Mouse (Mus musculus): Measurements from ENCODE around the gene Aloxe3. TPM values are rescaled to one million over a fixed set of nuclear protein-coding genes. Genes with fewer than 3 reads are reported as not detected.

Aloxe3 gene
- polyA plus RNA-seq (2014; fragmentation: Illumina TruSeq; extraction: RNeasy Lipid Tissue Mini Kit (QIAGEN cat#74804); ENCODE audit: insufficient read depth, low read depth, low replicate concordance): 0.39 TPM

DNA sequence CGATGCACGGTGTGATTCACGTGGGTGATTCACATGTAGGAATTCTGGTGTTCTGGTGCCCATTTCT is at the start of gene Aloxe3:
TSS of gene Aloxe3 (plus strand) at position 45 of the 67 bp plus-strand sequence.

DNA sequence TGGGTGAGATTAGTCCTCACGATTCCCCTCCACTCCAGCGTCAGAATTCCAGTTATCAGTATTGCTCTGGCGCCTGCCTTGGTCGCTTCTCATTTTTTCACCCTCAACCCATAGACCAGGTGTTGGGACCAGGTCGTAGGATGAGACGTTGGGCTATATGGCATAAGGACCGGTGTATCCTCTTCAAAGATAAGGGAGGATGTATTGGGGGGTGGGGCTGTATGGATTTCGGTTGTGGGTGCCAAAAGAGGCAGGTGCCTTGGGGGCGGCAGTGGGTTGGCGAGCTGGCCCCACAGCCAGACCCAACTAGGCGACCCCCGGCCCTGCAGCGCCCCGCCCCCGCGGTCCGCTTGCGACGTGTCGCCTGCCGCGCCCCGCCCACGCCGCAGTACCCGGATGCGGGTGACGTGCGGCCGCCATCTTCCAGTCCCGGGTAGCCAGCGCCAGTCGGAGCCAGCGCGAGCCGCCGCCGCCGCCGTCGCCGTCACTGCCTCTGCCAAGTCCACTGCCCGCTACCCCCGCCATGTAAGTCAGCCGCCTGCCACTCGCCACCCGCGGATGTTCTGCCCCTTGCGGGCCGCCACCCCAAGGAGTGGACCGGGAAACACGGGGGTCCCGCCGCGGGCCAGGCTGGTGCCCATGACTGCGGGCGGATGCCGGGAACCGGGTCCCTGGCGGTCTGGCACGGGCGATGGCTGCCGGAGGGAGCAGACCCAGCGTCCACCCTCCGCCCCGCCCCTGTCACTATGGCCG is 37.4 kb upstream of the Aloxe3 start, which contains the start of gene Vamp2:
TSS of gene Vamp2 (plus strand) at position 388 of the 753 bp plus-strand sequence.

DNA sequence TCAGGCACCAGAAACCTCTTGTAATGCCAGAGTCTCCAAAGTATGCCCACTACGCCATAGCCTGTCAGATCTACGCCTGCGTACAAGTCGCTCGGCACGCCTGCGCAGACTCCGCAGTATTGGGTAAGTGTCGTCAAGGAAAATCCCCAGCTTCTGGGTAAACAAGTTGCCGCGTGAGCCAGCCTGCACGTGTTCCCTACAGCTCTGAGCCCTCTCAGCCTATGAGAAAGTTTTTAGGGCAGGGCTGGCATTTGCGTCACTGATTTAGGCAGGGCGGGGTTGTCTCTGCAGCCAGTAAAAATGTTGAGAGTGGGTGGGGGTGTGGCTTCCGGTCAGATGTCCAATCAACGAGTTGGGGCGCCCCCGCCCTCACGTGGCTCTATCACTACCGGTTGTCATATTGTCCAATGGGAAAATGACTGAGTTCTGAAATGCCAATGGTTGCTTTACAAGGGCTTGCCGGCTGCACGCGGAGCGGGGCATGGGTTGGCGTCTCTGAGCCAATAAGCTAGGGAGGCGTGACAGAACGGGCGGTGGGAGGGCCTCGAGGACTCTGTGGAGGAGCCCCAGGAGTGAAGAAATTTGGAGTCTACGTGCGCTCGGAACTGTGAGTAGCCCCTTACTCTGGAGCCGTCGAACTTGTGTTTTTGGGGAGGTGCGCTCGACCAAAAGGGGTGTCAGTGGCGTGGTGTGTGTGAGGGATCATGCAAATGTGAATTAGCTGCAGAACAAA is 30.8 kb upstream of the Aloxe3 start, which contains the start of gene Per1:
TSS of gene Per1 (plus strand) at position 521 of the 733 bp plus-strand sequence.

DNA sequence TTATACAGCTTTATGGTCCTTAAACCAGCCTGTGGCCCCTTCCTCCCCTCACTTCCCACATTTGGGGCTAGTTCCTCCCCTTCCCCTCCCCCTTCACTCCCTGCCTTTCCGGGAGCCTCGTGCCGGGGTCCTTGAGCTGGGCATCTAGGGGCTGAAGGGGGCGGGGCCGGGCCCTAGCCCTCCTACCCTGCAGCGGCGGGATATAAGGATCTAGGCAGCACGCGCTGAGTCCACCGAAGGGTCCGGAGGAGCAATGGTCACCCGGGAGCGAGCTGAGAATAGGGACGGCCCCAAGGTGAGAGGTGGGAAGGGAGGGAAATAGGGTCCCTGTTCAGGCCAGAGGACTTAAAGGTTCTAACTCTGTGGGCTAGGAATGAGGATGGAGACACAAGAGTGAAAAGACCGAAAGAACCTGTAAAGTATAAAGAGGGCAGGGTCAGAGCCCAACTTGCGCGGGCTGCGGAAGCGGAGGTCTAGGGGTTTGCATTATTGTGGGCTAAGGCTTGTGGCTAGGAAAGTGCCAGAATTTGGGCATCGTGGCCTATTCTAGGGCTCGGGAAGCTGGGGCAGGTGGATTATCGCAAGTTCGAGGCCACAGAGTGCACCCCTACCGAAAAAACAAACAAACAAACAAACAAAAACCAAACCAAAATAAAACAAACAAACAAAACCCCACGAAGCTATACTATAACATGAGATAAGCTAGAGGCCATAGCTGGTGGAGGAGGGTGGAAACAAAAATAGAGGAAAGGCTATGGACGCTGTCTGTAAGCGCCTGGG is 5.3 kb upstream of the Aloxe3 start, which contains the start of gene Hes7:
TSS of gene Hes7 (plus strand) at position 184 of the 780 bp plus-strand sequence.

DNA sequence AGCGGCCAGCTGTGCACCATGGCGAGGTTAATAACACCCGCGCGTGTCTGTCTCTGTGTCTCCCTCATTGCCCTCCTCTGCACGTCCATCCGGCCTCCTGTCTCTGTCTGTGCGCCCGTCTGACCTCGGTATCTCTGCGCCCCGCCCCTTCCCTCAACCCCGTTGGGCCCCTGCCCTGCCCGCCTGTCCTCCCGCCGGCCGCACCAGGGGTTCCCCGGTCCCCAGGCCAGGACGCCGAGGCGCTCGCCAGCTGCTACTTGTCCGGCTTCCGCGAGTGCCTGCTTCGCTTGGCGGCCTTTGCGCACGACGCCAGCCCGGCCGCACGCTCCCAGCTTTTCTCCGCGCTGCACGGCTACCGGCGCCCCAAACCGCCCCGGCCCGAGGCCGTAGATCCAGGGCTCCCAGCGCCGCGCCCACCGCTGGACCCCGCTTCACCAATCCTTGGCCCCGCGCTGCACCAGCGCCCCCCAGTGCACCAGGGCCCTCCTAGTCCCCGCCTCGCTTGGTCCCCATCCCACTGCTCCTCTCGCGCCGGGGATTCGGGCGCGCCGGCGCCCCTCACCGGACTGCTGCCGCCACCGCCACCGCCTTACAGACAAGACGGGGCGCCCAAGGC is 3.3 kb upstream of the Aloxe3 start, which contains the start of gene 9130213A22Rik:
TSS of gene 9130213A22Rik (minus strand) at position 254 of the 616 bp plus-strand sequence.

DNA sequence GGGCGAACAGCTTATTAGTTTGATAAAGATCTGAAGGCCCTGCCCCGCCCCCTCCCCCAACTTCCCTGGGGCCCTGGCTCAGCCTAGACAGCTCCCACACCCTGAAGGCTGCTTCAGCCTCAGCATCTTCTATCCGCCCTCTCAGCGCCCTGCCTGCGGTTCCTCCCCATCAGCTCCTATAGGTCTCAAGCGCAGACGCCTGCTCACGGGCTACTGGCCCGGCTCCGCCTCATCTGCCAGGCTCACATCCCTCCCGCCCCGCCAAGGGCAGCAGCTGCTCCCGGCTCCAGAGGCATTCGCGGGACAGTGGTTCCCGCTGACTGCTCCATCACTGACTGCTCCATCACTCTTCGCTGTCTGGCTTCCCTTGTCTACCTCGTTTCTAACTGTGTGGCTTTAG is 31.1 kb downstream of the Aloxe3 start, which contains the start of gene Alox12b:
TSS of gene Alox12b (plus strand) at position 190 of the 400 bp plus-strand sequence.

DNA sequence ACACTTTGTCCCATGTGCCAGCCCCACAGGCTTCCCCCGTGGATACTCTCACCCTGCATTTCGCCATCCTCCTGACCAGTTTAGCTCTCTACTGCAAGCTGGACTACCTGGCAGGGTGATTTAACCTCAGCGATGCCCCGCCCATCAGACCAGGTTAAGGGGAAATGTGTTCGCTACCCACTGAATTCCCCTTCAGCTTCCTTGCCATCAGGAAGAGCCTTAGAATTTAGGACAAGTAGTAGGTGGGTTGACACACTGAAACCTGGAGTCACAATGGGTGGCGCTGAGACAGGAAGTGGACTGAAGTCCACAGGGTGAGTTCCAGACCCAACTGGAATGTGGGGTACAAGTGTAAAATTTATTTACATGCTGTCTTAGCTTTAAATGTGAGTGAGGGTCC is 72.0 kb downstream of the Aloxe3 start, which contains the start of gene Alox8:
TSS of gene Alox8 (minus strand) at position 101 of the 400 bp plus-strand sequence.

Other genes with a start within 250 kb of the Aloxe3 start
- not detected for gene Rnf222, start 237.3 kb upstream of the Aloxe3 start, polyA plus RNA-seq (2014; fragmentation: Illumina TruSeq; extraction: RNeasy Lipid Tissue Mini Kit (QIAGEN cat#74804); ENCODE audit: insufficient read depth, low read depth, low replicate concordance)
- gene Rpl26, start 224.3 kb upstream of the Aloxe3 start, polyA plus RNA-seq (2014; fragmentation: Illumina TruSeq; extraction: RNeasy Lipid Tissue Mini Kit (QIAGEN cat#74804); ENCODE audit: insufficient read depth, low read depth, low replicate concordance): 2,813 TPM
- not detected for gene Odf4, start 198.8 kb upstream of the Aloxe3 start, polyA plus RNA-seq (2014; fragmentation: Illumina TruSeq; extraction: RNeasy Lipid Tissue Mini Kit (QIAGEN cat#74804); ENCODE audit: insufficient read depth, low read depth, low replicate concordance)
- 34.6 TPM for gene Arhgef15, start 168.4 kb upstream of the Aloxe3 start, polyA plus RNA-seq (2014; fragmentation: Illumina TruSeq; extraction: RNeasy Lipid Tissue Mini Kit (QIAGEN cat#74804); ENCODE audit: insufficient read depth, low read depth, low replicate concordance)
- 9.0 TPM for gene Slc25a35, start 157.8 kb upstream of the Aloxe3 start, polyA plus RNA-seq (2014; fragmentation: Illumina TruSeq; extraction: RNeasy Lipid Tissue Mini Kit (QIAGEN cat#74804); ENCODE audit: insufficient read depth, low read depth, low replicate concordance)
- 17.0 TPM for gene Rangrf, start 150.7 kb upstream of the Aloxe3 start, polyA plus RNA-seq (2014; fragmentation: Illumina TruSeq; extraction: RNeasy Lipid Tissue Mini Kit (QIAGEN cat#74804); ENCODE audit: insufficient read depth, low read depth, low replicate concordance)
- 2.7 TPM for gene Pfas, start 117.4 kb upstream of the Aloxe3 start, polyA plus RNA-seq (2014; fragmentation: Illumina TruSeq; extraction: RNeasy Lipid Tissue Mini Kit (QIAGEN cat#74804); ENCODE audit: insufficient read depth, low read depth, low replicate concordance)
- gene Ctc1, start 110.0 kb upstream of the Aloxe3 start, polyA plus RNA-seq (2014; fragmentation: Illumina TruSeq; extraction: RNeasy Lipid Tissue Mini Kit (QIAGEN cat#74804); ENCODE audit: insufficient read depth, low read depth, low replicate concordance): 14.5 TPM
- 1.7 TPM for gene Aurkb, start 80.2 kb upstream of the Aloxe3 start, polyA plus RNA-seq (2014; fragmentation: Illumina TruSeq; extraction: RNeasy Lipid Tissue Mini Kit (QIAGEN cat#74804); ENCODE audit: insufficient read depth, low read depth, low replicate concordance)
- gene Borcs6, start 66.2 kb upstream of the Aloxe3 start, polyA plus RNA-seq (2014; fragmentation: Illumina TruSeq; extraction: RNeasy Lipid Tissue Mini Kit (QIAGEN cat#74804); ENCODE audit: insufficient read depth, low read depth, low replicate concordance): 15.7 TPM
- gene Tmem107, start 55.1 kb upstream of the Aloxe3 start, polyA plus RNA-seq (2014; fragmentation: Illumina TruSeq; extraction: RNeasy Lipid Tissue Mini Kit (QIAGEN cat#74804); ENCODE audit: insufficient read depth, low read depth, low replicate concordance): 46.5 TPM
- gene Vamp2, start 37.4 kb upstream of the Aloxe3 start, polyA plus RNA-seq (2014; fragmentation: Illumina TruSeq; extraction: RNeasy Lipid Tissue Mini Kit (QIAGEN cat#74804); ENCODE audit: insufficient read depth, low read depth, low replicate concordance): 71.0 TPM
- 18.4 TPM for gene Per1, start 30.7 kb upstream of the Aloxe3 start, polyA plus RNA-seq (2014; fragmentation: Illumina TruSeq; extraction: RNeasy Lipid Tissue Mini Kit (QIAGEN cat#74804); ENCODE audit: insufficient read depth, low read depth, low replicate concordance)
- 0.12 TPM for gene Hes7, start 5.5 kb upstream of the Aloxe3 start, polyA plus RNA-seq (2014; fragmentation: Illumina TruSeq; extraction: RNeasy Lipid Tissue Mini Kit (QIAGEN cat#74804); ENCODE audit: insufficient read depth, low read depth, low replicate concordance)
- 0.39 TPM for gene 9130213A22Rik, start 3.3 kb upstream of the Aloxe3 start, polyA plus RNA-seq (2014; fragmentation: Illumina TruSeq; extraction: RNeasy Lipid Tissue Mini Kit (QIAGEN cat#74804); ENCODE audit: insufficient read depth, low read depth, low replicate concordance)
- gene Alox12b, start 31.1 kb downstream of the Aloxe3 start, polyA plus RNA-seq (2014; fragmentation: Illumina TruSeq; extraction: RNeasy Lipid Tissue Mini Kit (QIAGEN cat#74804); ENCODE audit: insufficient read depth, low read depth, low replicate concordance): not detected
- gene Alox8, start 71.9 kb downstream of the Aloxe3 start, polyA plus RNA-seq (2014; fragmentation: Illumina TruSeq; extraction: RNeasy Lipid Tissue Mini Kit (QIAGEN cat#74804); ENCODE audit: insufficient read depth, low read depth, low replicate concordance): 0.07 TPM
- gene Gucy2e, start 111.1 kb downstream of the Aloxe3 start, polyA plus RNA-seq (2014; fragmentation: Illumina TruSeq; extraction: RNeasy Lipid Tissue Mini Kit (QIAGEN cat#74804); ENCODE audit: insufficient read depth, low read depth, low replicate concordance): not detected
- 3.7 TPM for gene Cntrob, start 197.9 kb downstream of the Aloxe3 start, polyA plus RNA-seq (2014; fragmentation: Illumina TruSeq; extraction: RNeasy Lipid Tissue Mini Kit (QIAGEN cat#74804); ENCODE audit: insufficient read depth, low read depth, low replicate concordance)
- gene Trappc1, start 198.1 kb downstream of the Aloxe3 start, polyA plus RNA-seq (2014; fragmentation: Illumina TruSeq; extraction: RNeasy Lipid Tissue Mini Kit (QIAGEN cat#74804); ENCODE audit: insufficient read depth, low read depth, low replicate concordance): 64.9 TPM
- 0.39 TPM for gene Kcnab3, start 200.4 kb downstream of the Aloxe3 start, polyA plus RNA-seq (2014; fragmentation: Illumina TruSeq; extraction: RNeasy Lipid Tissue Mini Kit (QIAGEN cat#74804); ENCODE audit: insufficient read depth, low read depth, low replicate concordance)
- 1.3 TPM for gene Rnf227, start 214.6 kb downstream of the Aloxe3 start, polyA plus RNA-seq (2014; fragmentation: Illumina TruSeq; extraction: RNeasy Lipid Tissue Mini Kit (QIAGEN cat#74804); ENCODE audit: insufficient read depth, low read depth, low replicate concordance)
- 45.8 TPM for gene Chd3, start 243.5 kb downstream of the Aloxe3 start, polyA plus RNA-seq (2014; fragmentation: Illumina TruSeq; extraction: RNeasy Lipid Tissue Mini Kit (QIAGEN cat#74804); ENCODE audit: insufficient read depth, low read depth, low replicate concordance)